Mouse (Mus musculus) A20 (cell line): ENCODE measurements around the gene Prps1.
A peak's percentile ranks its signal among the peaks of the same experiment; 100 is the strongest.
"Not testable (repeated sequence)": the region's sequence is repeated elsewhere in the genome, so short reads cannot be mapped to it uniquely, and the experiment has no call there.

ENCODE experiments used
- DNase-seq: peaks from one replicate; pipeline ENCODE4 v3.0.0-alpha.2; 2011; ENCODE audit warnings: low read depth, low spot score

Prps1 gene

DNA sequence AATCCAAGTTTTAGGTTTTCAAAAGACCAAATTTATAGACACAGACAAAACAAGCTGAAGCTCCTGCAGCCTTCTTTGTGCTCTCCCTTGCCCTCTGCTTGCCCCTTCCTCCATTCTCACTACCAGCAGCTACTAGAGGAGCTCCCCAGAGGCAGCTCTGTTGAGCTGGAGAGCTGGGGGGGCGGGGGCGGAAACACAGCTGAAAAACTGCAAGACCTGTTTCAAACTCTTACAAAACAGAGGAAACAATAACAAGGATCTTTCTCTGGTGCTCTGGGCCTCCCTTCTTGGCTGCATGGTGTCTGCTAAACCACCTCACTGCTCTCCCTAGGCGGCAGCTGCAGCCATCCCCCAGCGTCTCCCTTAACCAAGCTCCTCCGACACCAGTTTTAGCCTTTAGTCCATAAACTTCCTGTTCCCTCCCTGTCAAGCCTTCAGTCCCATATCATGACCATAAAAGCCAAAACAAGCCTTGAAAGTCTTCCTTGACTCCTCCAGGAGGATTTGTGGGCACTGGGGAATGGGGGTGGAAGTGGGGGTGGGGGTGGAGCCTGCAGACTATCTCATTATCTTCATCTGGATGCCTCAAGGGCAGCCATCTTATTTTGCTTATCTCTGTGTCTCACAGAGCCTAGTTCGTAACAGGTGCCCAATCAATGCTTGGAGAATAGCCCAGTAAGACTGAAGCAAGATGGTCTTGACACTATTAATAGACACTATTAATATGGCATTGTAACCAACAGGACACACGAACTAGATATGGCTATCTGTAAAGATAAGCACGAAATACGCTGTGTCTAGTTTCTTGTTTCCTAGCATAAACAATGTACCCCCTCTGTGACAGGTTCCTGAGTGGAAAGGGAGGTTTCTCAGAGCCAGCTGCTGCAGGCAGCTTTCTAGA is 45.2 kb downstream of the Prps1 start:
- DNase-seq: no peak

DNA sequence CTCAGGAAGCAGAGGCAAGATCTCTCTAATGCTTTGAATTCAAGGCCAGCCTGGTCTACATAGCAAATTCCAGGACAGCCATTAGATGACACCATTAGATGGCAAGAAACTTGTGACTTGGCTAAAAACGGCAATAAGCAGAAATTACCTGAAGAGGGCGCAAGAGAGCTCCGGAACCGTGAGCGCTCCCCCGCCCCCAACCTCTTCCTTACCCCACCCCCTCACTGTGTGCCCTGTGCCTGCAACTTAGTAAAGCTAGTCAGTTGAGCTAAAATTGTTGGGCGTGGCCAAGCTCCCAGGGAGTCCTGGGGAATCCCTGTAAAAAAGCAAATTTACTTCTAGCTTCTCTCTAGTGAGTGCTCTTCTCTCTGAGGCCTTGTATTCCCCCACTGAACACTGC is 47.5 kb downstream of the Prps1 start:
- DNase-seq: peak; percentile 79

DNA sequence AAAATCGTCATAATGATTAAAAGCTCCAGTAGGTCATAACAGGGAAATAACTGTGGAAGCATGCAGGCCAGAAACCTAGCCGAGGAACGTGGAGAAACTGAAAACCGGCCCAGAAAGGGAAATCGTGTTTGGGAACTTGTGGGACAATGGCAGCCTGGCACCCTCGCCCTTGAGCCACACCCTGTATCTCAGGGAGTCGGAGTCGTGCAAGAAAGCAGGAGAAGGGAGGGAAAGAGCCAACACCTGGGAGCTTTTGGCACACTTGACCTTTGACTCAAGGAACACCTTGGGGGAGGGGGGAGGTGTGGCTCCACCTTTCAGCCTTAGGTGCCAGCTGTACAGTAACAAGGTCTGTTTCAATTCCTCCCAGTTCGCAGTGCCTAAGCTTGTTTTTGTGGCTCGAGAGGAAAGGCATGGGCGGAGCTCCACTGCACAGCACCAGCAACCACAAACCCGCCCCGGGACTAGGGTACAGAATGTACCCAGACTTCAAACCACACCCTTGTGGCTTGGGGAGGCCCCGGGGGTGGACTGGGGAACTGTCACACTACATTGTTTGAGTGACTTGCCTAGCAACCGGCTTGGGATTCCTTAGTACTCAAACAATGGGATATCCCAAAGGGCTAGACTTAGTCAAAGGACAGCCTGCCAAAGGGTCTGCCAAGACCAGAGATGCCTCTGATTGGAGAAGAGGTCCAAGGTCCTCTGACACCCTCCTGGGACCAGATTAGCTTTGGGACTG is 49.3 kb downstream of the Prps1 start:
- DNase-seq: peak; percentile 82

DNA sequence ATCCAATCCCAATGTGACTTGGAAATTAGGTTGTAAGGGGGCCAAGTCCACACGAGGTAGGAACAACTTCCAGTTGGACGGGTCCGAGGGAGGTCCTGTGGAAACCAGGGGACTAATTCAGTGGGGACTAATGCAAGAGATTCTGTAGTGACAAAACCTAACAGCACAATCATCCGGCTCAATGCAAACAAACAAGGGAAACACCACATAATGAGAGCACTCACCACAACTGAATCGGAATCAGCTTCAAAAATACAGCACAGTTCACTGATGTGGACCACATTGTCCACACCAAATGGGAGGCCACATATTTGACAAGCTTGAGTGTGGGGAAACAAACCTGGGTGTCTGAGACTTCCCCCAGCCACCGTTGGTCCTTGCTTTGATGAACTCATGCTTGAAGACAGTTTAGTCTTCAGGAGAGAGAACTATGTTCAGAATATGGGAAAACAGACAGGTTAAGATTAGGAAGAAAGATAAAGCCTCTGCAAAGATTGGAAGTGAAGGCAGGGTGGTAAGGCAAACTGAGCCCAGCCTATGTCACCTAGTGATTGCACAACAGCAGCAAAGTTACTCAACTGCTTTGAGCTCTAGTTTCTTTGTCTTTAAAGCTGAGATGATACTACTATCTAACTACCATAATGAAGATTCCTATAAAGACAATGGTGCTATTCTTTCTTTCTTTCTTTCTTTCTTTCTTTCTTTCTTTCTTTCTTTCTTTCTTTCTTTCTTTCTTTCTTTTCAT is 50.2 kb downstream of the Prps1 start:
- no peak for DNase-seq

DNA sequence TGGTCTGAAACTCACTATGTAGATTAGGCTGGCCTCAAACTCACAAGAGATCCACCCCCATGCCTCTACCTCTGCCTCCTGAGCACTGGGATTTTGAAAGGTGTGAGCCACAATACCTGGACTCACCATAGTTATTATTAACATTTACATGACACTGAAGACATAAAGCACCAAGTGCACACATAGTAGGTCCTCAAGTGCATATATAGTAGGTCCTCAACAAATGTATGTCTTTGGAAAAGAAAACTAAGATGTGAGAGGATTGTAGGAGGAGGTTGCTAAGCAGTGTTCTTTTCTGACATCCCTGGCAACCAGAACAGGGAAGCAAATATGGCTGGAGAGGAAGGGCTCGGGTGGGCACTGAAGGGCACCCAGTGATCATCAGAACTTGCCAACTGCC is 51.0 kb downstream of the Prps1 start:
- no peak for DNase-seq

DNA sequence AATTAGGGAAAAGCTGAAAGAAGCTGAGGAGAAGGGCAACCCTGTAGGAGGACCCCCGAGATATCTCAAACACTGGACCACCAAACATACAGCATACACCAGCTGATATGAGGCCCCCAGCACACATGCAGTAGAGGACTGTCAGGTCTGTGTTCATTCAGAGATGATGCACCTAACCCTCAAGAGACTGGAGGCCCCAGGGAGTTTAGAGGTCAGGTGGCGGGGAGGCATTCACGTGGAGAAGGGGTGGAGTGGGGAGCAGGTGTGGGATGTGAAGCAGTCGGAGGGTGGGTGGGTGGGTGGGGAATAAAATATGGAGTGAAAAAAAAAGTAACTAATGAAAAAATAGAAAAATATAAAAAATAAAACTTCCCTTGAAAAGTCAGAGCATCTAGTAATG is 52.4 kb downstream of the Prps1 start:
- not testable (repeated sequence) for DNase-seq

DNA sequence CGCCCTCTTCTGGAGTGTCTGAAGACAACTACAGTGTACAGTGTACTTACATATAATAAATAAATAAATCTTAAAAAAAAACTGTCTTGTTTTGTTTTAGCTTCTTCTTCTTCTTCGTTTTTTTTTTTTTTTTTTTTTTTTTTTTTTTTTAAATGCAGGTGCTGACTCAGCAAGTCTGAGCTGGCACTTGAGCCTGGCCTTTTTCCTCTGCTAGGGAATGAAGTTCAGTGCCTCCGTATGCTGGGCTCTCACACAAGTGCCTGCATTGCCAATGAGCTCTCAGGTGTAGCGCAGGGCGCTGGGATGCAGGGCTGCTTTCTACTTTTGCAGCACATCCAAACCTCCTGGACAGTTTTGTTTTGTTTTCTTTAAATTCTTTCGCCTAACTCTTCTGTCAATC is 53.4 kb downstream of the Prps1 start:
- DNase-seq: no peak

DNA sequence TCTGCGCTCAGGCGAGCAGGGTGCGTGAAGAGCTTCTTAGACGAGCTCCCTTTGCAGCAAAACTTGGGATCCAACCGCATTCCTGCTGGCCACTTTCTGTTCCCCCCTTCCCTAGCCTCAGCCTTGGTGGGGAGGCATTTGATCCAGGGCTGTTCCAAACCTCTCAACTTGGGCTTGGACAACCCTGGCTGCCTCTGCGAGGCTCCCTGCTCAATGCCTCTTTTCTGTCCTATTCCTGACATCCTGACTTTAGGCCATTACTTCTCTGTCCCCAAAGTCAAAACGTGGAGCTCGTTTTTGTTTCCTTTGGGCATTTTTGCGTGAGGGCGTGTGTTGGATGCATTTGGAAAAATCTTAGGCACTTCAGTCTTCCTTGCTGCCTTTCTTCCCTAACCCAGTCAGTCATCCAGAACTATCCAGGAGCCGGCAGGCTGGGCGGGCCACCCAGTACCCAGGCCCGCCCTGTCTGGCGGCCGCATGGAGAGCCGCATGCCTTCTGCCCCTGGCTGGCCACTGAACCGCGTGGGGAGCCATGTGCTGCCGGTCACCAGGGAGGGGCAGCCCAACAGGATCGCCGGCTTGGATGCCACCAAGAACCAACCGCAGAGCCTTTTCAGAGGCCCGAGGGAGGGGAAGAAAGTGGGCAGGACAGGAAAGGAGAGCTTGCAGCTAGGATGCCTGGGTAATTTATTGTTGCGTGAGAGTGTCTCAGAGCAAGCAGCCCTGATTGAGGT is 54.5 kb downstream of the Prps1 start:
- no peak for DNase-seq

DNA sequence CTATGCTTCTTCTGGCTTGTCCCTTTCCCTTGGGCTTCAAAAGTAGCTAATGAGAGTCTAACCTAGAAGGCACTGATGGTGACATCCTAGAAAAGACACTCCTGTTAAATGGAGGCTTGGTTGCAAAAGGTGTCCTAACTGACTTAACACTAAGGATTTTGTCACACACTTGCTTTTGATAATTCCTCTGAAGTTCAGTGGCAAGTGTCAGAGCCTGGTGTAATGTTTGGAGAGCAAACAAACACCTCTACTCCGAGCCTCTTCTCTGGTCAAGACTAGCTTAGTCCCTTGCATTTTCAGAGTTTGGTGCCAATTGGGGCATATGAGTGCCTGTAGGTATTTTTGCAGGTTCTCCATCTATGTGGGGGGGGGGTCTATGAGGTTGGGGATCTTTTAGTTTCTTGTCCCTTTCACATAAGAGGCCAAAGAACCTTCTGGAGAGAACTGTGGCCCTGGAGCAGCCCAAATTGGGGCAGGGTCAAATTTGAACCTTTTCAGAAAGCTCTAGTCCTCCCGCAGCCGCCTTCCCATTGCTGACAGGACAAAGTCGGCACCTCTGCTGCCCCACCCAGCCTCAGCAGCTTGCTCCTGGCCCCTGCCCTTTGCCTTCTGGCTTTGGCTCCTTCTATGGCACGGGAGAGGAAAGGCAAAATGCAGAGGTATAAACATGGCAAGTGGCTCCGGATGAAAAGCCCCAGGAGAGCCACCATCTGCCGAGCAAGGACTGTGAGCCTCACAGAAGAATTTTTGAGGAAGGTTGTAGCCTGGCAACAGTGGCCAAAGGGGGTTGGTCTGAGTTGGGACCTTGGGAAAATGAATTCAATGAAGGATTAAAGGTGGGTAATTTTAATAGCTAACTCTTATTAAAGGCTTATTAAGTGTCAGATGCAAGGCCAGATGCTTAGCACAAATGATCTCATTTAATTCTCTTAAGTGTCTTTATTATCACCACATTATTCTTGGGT is 55.6 kb downstream of the Prps1 start:
- DNase-seq: no peak

DNA sequence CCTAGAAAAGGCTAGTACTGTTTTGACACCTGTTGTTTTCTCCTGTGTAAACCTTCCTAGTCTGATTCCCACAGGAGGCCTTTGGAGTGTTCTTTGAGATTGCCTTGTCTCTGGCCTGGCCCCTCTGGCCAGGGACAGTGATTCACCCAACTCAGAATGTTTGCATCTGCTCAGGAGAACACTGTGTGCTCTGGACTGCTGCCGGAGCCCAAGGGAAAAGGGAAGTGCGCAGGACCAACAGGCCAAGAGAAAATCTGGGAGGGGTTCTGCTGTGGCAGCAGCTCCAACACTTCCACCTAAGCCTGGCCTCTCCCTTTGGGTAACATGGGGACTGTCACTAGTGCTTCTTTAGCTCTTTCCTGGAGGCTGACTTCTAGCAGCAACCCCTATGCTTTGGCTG is 57.0 kb downstream of the Prps1 start:
- DNase-seq: no peak

DNA sequence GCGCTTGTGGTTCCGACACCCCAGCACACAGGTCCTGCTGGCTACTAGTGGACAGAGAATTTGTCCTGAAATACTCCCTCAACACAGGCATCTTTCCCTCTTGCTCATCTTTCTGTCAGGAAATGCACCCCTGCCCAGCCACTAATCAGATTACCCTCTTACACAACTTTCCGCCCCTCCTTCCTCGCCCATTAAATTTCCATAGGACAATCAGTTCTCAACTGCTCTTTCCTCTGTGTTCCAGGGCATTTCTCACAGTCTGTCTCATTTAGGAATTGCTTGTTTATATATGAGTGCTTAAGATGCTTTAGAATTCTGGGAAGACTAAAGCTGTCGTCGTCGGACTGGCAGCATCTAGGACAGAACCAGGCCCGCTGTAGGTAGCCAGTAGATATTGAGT is 61.9 kb downstream of the Prps1 start:
- no peak for DNase-seq

DNA sequence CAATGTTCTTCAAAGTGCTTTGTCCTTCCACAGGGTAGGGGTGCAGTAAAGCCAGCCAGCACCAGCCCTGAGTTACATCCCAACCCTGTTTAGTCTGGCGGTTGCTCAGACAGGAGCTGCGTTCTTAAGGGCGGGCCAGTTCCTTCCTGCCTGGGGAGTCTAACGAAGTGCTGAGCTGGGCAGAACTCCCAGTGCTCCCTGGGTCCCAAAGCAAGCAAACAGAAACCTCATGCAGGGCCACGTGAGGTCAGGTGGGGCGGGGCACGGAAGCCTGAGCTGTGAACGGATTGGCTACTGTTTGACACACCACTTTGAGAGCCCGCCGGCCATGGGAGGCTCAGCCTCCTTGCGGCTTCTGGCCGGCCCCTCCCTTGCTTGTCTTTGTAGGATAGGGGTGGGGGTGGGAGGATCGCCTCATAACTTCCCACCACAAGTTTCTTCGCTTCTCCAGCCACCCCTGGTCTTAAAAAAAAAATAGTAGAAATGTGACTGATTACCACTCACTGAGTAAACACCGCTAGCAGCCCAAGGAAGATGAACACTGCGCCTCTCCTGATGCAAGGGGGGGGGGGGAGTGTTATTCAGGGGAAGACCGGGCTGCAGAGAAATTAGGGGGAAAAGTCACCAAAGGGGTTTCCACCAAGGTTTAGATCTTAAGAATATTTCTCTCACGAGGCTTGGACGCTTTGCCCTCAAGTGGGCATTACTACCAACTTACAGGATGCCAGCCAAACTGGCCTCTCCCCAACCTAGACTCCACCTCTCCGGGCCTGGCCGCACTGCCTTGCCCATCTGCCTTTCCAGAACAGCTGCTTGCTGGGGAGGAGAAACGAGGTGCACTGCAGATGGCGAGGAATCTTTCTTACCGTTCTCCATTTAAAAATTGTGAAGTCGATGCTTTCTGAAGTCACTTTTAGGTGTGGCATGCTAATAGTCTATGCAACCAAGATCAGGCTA is 64.0 kb downstream of the Prps1 start:
- DNase-seq: peak; percentile 84

DNA sequence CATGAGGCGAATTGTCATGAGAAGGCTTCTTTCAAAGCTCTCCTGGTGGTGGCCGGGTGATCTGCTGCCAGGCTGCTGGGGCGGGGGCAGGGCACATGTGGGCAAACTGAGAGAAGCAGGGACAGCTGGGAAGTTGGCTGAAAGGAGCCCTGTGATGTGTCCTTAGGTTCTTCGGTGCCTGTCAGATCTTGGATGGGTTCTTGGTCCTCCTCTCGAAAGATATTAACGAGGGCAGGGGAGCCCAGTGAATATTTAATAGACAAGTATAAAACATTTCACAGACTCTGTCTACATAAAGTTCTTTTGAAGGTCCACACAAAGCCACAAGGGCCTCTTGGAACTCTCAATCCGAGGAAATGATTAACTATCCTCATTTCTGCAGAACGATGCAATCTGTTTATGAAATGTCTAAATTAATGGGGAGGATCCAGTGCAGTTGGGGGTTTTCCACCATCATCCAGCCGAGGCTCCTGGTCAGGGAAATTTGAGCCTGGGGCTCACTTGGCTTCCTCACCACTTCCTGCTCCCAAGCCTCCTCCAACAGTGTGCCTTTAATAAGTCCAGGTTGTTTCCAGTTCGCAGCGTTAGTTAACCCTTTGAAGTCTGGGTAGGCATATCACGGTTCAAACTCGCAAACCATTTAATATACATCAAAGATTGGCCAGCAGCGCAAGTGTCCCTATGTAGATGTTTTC is 65.8 kb downstream of the Prps1 start:
- no peak for DNase-seq

DNA sequence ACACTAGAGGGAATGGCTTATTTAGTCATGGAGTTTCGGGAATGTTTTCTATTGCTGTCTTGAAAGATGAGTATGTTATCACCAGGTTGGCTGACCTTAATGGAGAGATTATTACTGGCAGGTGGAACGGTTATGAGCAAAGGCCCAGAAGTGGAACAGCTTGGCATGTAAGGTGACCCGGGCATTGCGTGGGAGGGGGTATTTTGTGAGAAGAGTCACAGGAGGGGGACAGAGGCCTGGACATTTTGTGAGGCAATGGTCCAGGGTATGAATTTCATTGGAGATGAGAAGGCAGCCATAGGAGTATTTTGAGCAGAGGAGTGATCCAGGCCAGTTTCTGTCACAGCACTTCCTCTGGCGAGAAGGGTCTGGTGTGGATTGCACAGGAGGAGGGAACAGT is 67.8 kb downstream of the Prps1 start:
- no peak for DNase-seq
